In genomic region chr13:100409181-100409580, GRCm38 (mm10) we compare ENCODE assay signal across 32 mouse cellular contexts. TPM values are rescaled to one million over a fixed set of nuclear protein-coding genes. Genes with fewer than 3 reads are reported as not detected.
DNase-seq lines count a peak whose midpoint lies in the region; ATAC-seq and TF ChIP-seq lines count a peak whose summit lies in the region.
"Had no signal": no experiment of that assay in that cellular context is flagged by ENCODE, and none has a peak within 500 bp of the region (broad histone marks: within the 10 kb centered on the region; RNA-seq: fewer than 3 reads in every experiment).

No protein-coding gene starts in this region.

- WGBS in intestine, embryonic 15.5 days = 69% methylated on average over 5 of the region's 5 CpGs
- WGBS in intestine, postnatal 0 days = 48% methylated on average over 5 of the region's 5 CpGs
- WGBS in forebrain, embryonic 14.5 days = 93% methylated on average over 5 of the region's 5 CpGs

- no peaks in the 10 kb centered on the region for H3K9me3 ChIP-seq in intestine, embryonic 15.5 days
- H3K9me3 ChIP-seq in intestine, postnatal 0 days (ENCODE audit: control insufficient read depth) = no peaks in the 10 kb centered on the region
- no peaks in the 10 kb centered on the region for H3K9me3 ChIP-seq in MEL (replicated peaks; ENCODE audit: insufficient read depth, low read length)
- H3K9me3 ChIP-seq in forebrain, embryonic 14.5 days (replicated peaks; ENCODE audit: control insufficient read depth, low read length) = no peaks in the 10 kb centered on the region
- H3K9me3 ChIP-seq: embryonic facial prominence, embryonic 13.5 days; embryonic facial prominence, embryonic 15.5 days; forebrain, embryonic 10.5 days; forebrain, embryonic 12.5 days; forebrain, embryonic 15.5 days; G1E had no signal

- H3K79me2 ChIP-seq in MEL (ENCODE audit: control insufficient read depth, insufficient read depth, low read length, poor library complexity) = no peaks in the 10 kb centered on the region

- peak; percentile 35 for DNase-seq in MEL (ENCODE audit: low read depth, low spot score)
- peak; percentile 9 for DNase-seq in c-Kit-positive CD71-negative TER-119-negative erythroid progenitor cells, embryonic 14.5 days (ENCODE audit: low read depth)
- no peak for DNase-seq in layer of hippocampus, adult 18-20 months (ENCODE audit: low spot score in 2 of 2)
- no peak for DNase-seq in lung, postnatal 25 days (ENCODE audit: low spot score)
- no peak for DNase-seq in forebrain, embryonic 14.5 days (ENCODE audit: low spot score)
- DNase-seq: adrenal gland, adult 8-10 months; adrenal gland, postnatal 14 days; adrenal gland, postnatal 36 days; B cell, adult 2 months; cerebellum, adult 11 months; cerebellum, adult 18-20 months; cerebellum, adult 8-10 months; cerebellum, adult 9-11 months; cerebellum, postnatal 14 days; cerebellum, postnatal 36 days; embryo, embryonic 11 days; forebrain, postnatal 0 days had no signal

- H3K4me1 ChIP-seq in intestine, embryonic 15.5 days (replicated peaks) = no peaks in the 10 kb centered on the region
- no peaks in the 10 kb centered on the region for H3K4me1 ChIP-seq in intestine, postnatal 0 days (replicated peaks; ENCODE audit: control insufficient read depth, insufficient read depth, low read length)
- no peaks in the 10 kb centered on the region for H3K4me1 ChIP-seq in MEL (ENCODE audit: control insufficient read depth in 1 of 2, insufficient read depth in 2 of 2, low read length in 2 of 2)
- H3K4me1 ChIP-seq in forebrain, embryonic 14.5 days (ENCODE audit: control insufficient read depth, insufficient read depth, low read length) = no peaks in the 10 kb centered on the region
- H3K4me1 ChIP-seq: embryonic facial prominence, embryonic 13.5 days; embryonic facial prominence, embryonic 15.5 days; forebrain, embryonic 10.5 days; forebrain, embryonic 12.5 days; forebrain, embryonic 15.5 days had no signal

- no peak overlapping the region for H3K9ac ChIP-seq in intestine, embryonic 15.5 days
- no peak overlapping the region for H3K9ac ChIP-seq in intestine, postnatal 0 days (ENCODE audit: low read depth, low read length)
- H3K9ac ChIP-seq in MEL (ENCODE audit: control insufficient read depth, low read depth, low read length, poor library complexity, severe bottlenecking) = no peak overlapping the region
- no peak overlapping the region for H3K9ac ChIP-seq in forebrain, embryonic 14.5 days (ENCODE audit: low read length)
- H3K9ac ChIP-seq: embryonic facial prominence, embryonic 13.5 days; embryonic facial prominence, embryonic 15.5 days; forebrain, embryonic 12.5 days; forebrain, embryonic 15.5 days; forebrain, postnatal 0 days had no signal

- peak; percentile 29; the same call in 1 of the 2 replicates for ATAC-seq in intestine, embryonic 15.5 days
- ATAC-seq in intestine, postnatal 0 days = no peak
- no peak for ATAC-seq in forebrain, embryonic 14.5 days
- ATAC-seq: activated CD4-positive, CD25-positive, alpha-beta regulatory T cell, adult 4 months; CD4-positive, CD25-positive, alpha-beta regulatory T cell, adult 4 months; forebrain, embryonic 15.5 days; forebrain, postnatal 0 days; Patski had no signal

- no peaks in the 10 kb centered on the region for H3K36me3 ChIP-seq in intestine, embryonic 15.5 days
- peaks cover 8% of the 10 kb centered on the region; the same call in 1 of the 2 replicates for H3K36me3 ChIP-seq in intestine, postnatal 0 days (ENCODE audit: control insufficient read depth, insufficient read depth)
- no peaks in the 10 kb centered on the region for H3K36me3 ChIP-seq in MEL (ENCODE audit: control insufficient read depth in 1 of 2, insufficient read depth in 2 of 2, low read length in 2 of 2)
- H3K36me3 ChIP-seq in forebrain, embryonic 14.5 days (ENCODE audit: control insufficient read depth, insufficient read depth, low read length) = no peaks in the 10 kb centered on the region
- H3K36me3 ChIP-seq: embryonic facial prominence, embryonic 13.5 days; embryonic facial prominence, embryonic 15.5 days; forebrain, embryonic 10.5 days; forebrain, embryonic 12.5 days; forebrain, embryonic 15.5 days; G1E had no signal

- TF ChIP-seq CTCF in intestine, postnatal 0 days (IDR thresholded peaks at IDR 0.05; ENCODE audit: low read depth) = no peak
- no peak for TF ChIP-seq CTCF in MEL (IDR thresholded peaks at IDR 0.05 in 2 of 3, conservative IDR thresholded peaks at IDR 0.05 in 1 of 3; ENCODE audit: control insufficient read depth in 1 of 3, insufficient read depth in 1 of 3, low read depth in 2 of 3, low read length in 3 of 3, poor library complexity in 1 of 3, severe bottlenecking in 1 of 3)

- TF ChIP-seq RAD21 in MEL (IDR thresholded peaks at IDR 0.05; ENCODE audit: low read depth, low read length) = no peak

- no peak overlapping the region for H3K4me3 ChIP-seq in intestine, embryonic 15.5 days (replicated peaks)
- no peak overlapping the region for H3K4me3 ChIP-seq in intestine, postnatal 0 days (ENCODE audit: low read depth, low read length)
- no peak overlapping the region for H3K4me3 ChIP-seq in MEL (ENCODE audit: control insufficient read depth in 1 of 2, insufficient read depth in 1 of 2, low read depth in 2 of 2, low read length in 2 of 2)
- no peak overlapping the region for H3K4me3 ChIP-seq in forebrain, embryonic 14.5 days (ENCODE audit: low read depth, low read length)
- H3K4me3 ChIP-seq: embryonic facial prominence, embryonic 13.5 days; embryonic facial prominence, embryonic 15.5 days; erythroblast, embryonic 14.5 days; forebrain, embryonic 10.5 days; forebrain, embryonic 12.5 days; forebrain, embryonic 15.5 days had no signal

- TF ChIP-seq POLR2A in MEL (IDR thresholded peaks at IDR 0.05; ENCODE audit: control insufficient read depth in 1 of 2, insufficient read depth in 1 of 2, low read depth in 1 of 2, low read length in 2 of 2, poor library complexity in 1 of 2) = no peak

- H3K27ac ChIP-seq in intestine, embryonic 15.5 days = no peak overlapping the region
- H3K27ac ChIP-seq in intestine, postnatal 0 days (ENCODE audit: low read depth, low read length) = no peak overlapping the region
- H3K27ac ChIP-seq in MEL (ENCODE audit: control insufficient read depth, low read depth, low read length) = no peak overlapping the region
- H3K27ac ChIP-seq in forebrain, embryonic 14.5 days (ENCODE audit: low read depth, low read length) = no peak overlapping the region
- H3K27ac ChIP-seq: embryonic facial prominence, embryonic 13.5 days; embryonic facial prominence, embryonic 15.5 days; forebrain, embryonic 10.5 days; forebrain, embryonic 12.5 days; forebrain, embryonic 15.5 days had no signal

- no peak for TF ChIP-seq EP300 in MEL (IDR thresholded peaks at IDR 0.05; ENCODE audit: low read depth in 1 of 2, low read length in 2 of 2)

- no peaks in the 10 kb centered on the region for H3K27me3 ChIP-seq in intestine, embryonic 15.5 days (replicated peaks)
- no peaks in the 10 kb centered on the region for H3K27me3 ChIP-seq in intestine, postnatal 0 days (replicated peaks; ENCODE audit: control insufficient read depth, insufficient read depth, low read length)
- H3K27me3 ChIP-seq in MEL (ENCODE audit: control insufficient read depth in 1 of 2, insufficient read depth in 2 of 2, low read length in 2 of 2) = no peaks in the 10 kb centered on the region; a peak in 1 of 4 replicates
- H3K27me3 ChIP-seq in forebrain, embryonic 14.5 days (replicated peaks; ENCODE audit: control insufficient read depth, insufficient read depth, low read length) = no peaks in the 10 kb centered on the region
- H3K27me3 ChIP-seq: CH12.LX; embryonic facial prominence, embryonic 13.5 days; embryonic facial prominence, embryonic 15.5 days; forebrain, embryonic 12.5 days; forebrain, embryonic 15.5 days had no signal

- H3K4me2 ChIP-seq in intestine, embryonic 15.5 days (replicated peaks) = no peak overlapping the region
- H3K4me2 ChIP-seq in intestine, postnatal 0 days (replicated peaks; ENCODE audit: low read depth) = no peak overlapping the region
- H3K4me2 ChIP-seq in forebrain, embryonic 14.5 days (ENCODE audit: low read length) = no peak overlapping the region
- H3K4me2 ChIP-seq: embryonic facial prominence, embryonic 13.5 days; embryonic facial prominence, embryonic 15.5 days; forebrain, embryonic 12.5 days; forebrain, embryonic 15.5 days had no signal

TF ChIP-seq in MEL, 35 proteins besides CTCF, POLR2A, EP300 and RAD21:
- no peak for TF ChIP-seq MAZ (IDR thresholded peaks at IDR 0.05; ENCODE audit: low read depth, low read length)
- TF ChIP-seq ZNF384 (IDR thresholded peaks at IDR 0.05; ENCODE audit: low read depth, low read length) = no peak
- TF ChIP-seq SMC3 (IDR thresholded peaks at IDR 0.05; ENCODE audit: low read depth, low read length) = no peak
- no peak for TF ChIP-seq MYB (IDR thresholded peaks at IDR 0.05; ENCODE audit: low read depth, low read length)
- no peak for TF ChIP-seq TAL1 (IDR thresholded peaks at IDR 0.05; ENCODE audit: low read length)
- no peak for TF ChIP-seq GABPA (IDR thresholded peaks at IDR 0.05; ENCODE audit: low read depth, low read length)
- no peak for TF ChIP-seq USF1 (IDR thresholded peaks at IDR 0.05; ENCODE audit: low read depth, low read length)

RNA-seq across cellular contexts. Expression of gene Naip1, which starts 43.5 kb away (rescaled TPM):
- polyA plus RNA-seq in intestine, embryonic 15.5 days (2015; fragmentation: Nextera tagmentation; extraction: Ambion mirVana) = 4.9 and 5.6 TPM in 2 replicates
- 23.4 and 27.7 TPM in 2 replicates for polyA plus RNA-seq in intestine, postnatal 0 days (2015; fragmentation: Nextera tagmentation; extraction: Ambion mirVana)
- total RNA-seq in MEL (2012; rRNA removed) = not detected in 2 replicates
- under 1 TPM in 1 of 2 experiments, not detected in 1; 0.01 TPM for polyA plus RNA-seq in MEL (2012; ENCODE audit: insufficient read depth in 1 of 2, insufficient read length in 2 of 2, low read depth in 1 of 2, low replicate concordance in 2 of 2, missing spikeins in 1 of 2)
- total RNA-seq in layer of hippocampus, adult 18-20 months (2021) = under 1 TPM; 0.15 to 0.22 TPM
- polyA plus RNA-seq in forebrain, embryonic 14.5 days (2014; fragmentation: Nextera tagmentation; extraction: Ambion mirVana) = not detected in 2 replicates
- total RNA-seq: common myeloid progenitor, adult 5-6 weeks had no signal
- polyA plus RNA-seq: activated CD4-positive, CD25-positive, alpha-beta regulatory T cell, adult 4 months; embryonic facial prominence, embryonic 11.5 days; embryonic facial prominence, embryonic 13.5 days; embryonic facial prominence, embryonic 15.5 days; erythroblast, embryonic 14.5 days; forebrain, embryonic 10.5 days; forebrain, embryonic 12.5 days; forebrain, embryonic 15.5 days had no signal

Comparison
In these comparisons a context has a peak if more than half of its experiments do, and no peak if none do; other contexts are left out.
1. DNase-seq: peak in MEL (single experiment) and c-Kit-positive CD71-negative TER-119-negative erythroid progenitor cells, embryonic 14.5 days (single experiment); none in layer of hippocampus, adult 18-20 months (0 of 2), lung, postnatal 25 days (single experiment) and forebrain, embryonic 14.5 days (single experiment).